Mouse (Mus musculus): ENCODE results near the gene Cacna1d.

- TF ChIP-seq CTCF (IDR thresholded peaks at IDR 0.05; ENCODE audit: low read depth, low read length) = no peak
- no peak for TF ChIP-seq POLR2AphosphoS5 (IDR thresholded peaks at IDR 0.05; ENCODE audit: insufficient replicate concordance, low read depth, low read length)
- no peak for TF ChIP-seq TAL1 (conservative IDR thresholded peaks at IDR 0.05; ENCODE audit: low read depth, low read length)
Observed at GRCm38 (mm10) chr14:30343740-30344139, 147.5 kb downstream of the Cacna1d start.

All from G1E (cell line).